17 mouse cellular contexts compared by ENCODE assay signal in the genomic region with DNA sequence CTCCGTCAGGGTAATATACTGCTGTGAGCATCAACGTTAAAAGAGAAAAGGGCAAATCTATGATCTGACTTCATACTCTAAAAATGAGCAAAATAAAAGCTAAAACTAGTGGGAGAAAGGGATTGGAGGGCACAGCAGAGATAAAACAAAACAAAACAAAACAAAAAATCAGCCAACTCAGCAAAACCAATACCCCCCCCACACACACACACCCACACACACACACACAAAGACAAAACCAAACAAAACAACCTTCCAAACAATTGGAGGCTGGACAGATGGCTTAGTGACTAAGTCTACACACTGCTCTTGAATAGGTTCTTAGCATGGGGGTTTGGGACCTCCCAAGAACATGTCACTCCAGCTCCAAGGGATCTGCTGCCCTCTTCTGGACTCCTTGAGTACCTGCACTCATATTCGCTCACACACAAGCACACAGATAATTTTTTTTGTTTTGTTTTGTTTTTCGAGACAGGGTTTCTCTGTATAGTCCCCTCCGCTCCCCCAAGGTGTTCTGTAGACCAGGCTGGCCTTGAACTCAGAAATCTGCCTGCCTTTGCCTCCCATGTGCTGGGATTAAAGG.
A peak's percentile ranks its signal among the peaks of the same experiment; 100 is the strongest.
DNase-seq lines count a peak whose midpoint lies in the region; ATAC-seq and TF ChIP-seq lines count a peak whose summit lies in the region.
"Had no signal": no experiment of that assay in that cellular context is flagged by ENCODE, and none has a peak within 500 bp of the region (broad histone marks: within the 10 kb centered on the region; RNA-seq: fewer than 3 reads in every experiment).

No protein-coding gene starts in this region.

- H3K9ac ChIP-seq in kidney, postnatal 0 days (ENCODE audit: low read depth, low read length), result no peak overlapping the region
- H3K9ac ChIP-seq: limb, embryonic 15.5 days had no signal

- 80% methylated on average over 5 of the region's 5 CpGs for WGBS in kidney, postnatal 0 days

- H3K9me3 ChIP-seq in kidney, postnatal 0 days (replicated peaks; ENCODE audit: low read length), result no peaks in the 10 kb centered on the region
- H3K9me3 ChIP-seq: limb, embryonic 15.5 days had no signal

- DNase-seq in embryo, embryonic 10.5 days (ENCODE audit: low spot score), result peak; percentile 47
- no peak for DNase-seq in embryo, embryonic 9.5 days (ENCODE audit: extremely low spot score)
- DNase-seq in kidney, postnatal 0 days (ENCODE audit: low spot score), result no peak
- DNase-seq in kidney, postnatal 4 days, result no peak
- no peak for DNase-seq in testis, postnatal 10 days (ENCODE audit: low spot score)
- DNase-seq in spleen, postnatal 4 days (ENCODE audit: low spot score in 2 of 2), result no peak
- DNase-seq in B cell, adult 2 months, result no peak
- DNase-seq: cerebellum, adult 11 months; cerebellum, postnatal 25 days; layer of hippocampus, adult 9-11 months; lung, postnatal 14 days; right cerebral cortex, adult 18-20 months; thymus, postnatal 4 days had no signal

- H3K4me1 ChIP-seq in kidney, postnatal 0 days (replicated peaks; ENCODE audit: insufficient read depth, low read length), result no peaks in the 10 kb centered on the region; the same call in 1 of the 2 replicates
- H3K4me1 ChIP-seq in testis, adult 2 months (ENCODE audit: control insufficient read depth, insufficient read depth, low read length), result peaks cover 8% of the 10 kb centered on the region; the same call in 1 of the 2 replicates

- no peak overlapping the region for H3K4me2 ChIP-seq in kidney, postnatal 0 days (ENCODE audit: low read length)
- H3K4me2 ChIP-seq: limb, embryonic 15.5 days had no signal

- ATAC-seq in kidney, postnatal 0 days (replicated peaks; ENCODE audit: low FRiP score, low read depth), result no peak

- no peak for TF ChIP-seq POLR2A in testis, adult 2 months (IDR thresholded peaks at IDR 0.05; ENCODE audit: control insufficient read depth, low read depth, low read length)

- H3K27ac ChIP-seq in kidney, postnatal 0 days, result no peak overlapping the region
- H3K27ac ChIP-seq in testis, adult 2 months (ENCODE audit: control insufficient read depth, insufficient read depth, low read depth, low read length), result no peak overlapping the region
- H3K27ac ChIP-seq: limb, embryonic 15.5 days had no signal

- no peaks in the 10 kb centered on the region for H3K36me3 ChIP-seq in kidney, postnatal 0 days (ENCODE audit: insufficient read depth, low read length)
- no peaks in the 10 kb centered on the region for H3K36me3 ChIP-seq in testis, adult 2 months (ENCODE audit: control insufficient read depth, insufficient read depth, low read length)
- H3K36me3 ChIP-seq: forebrain, embryonic 10.5 days; limb, embryonic 15.5 days had no signal

- H3K27me3 ChIP-seq in kidney, postnatal 0 days (ENCODE audit: insufficient read depth, low read length), result no peaks in the 10 kb centered on the region
- no peaks in the 10 kb centered on the region for H3K27me3 ChIP-seq in testis, adult 2 months (ENCODE audit: control insufficient read depth, insufficient read depth, low read length)
- H3K27me3 ChIP-seq: limb, embryonic 15.5 days had no signal

- peak; percentile 50 for TF ChIP-seq CTCF in kidney, postnatal 0 days (IDR thresholded peaks at IDR 0.05; ENCODE audit: low read depth)
- peak; percentile 4; the same call in 1 of the 2 replicates for TF ChIP-seq CTCF in testis, adult 2 months (IDR thresholded peaks at IDR 0.05; ENCODE audit: control insufficient read depth, insufficient read depth, insufficient replicate concordance, low read depth, low read length)

- H3K4me3 ChIP-seq in kidney, postnatal 0 days (replicated peaks; ENCODE audit: low read depth, low read length), result no peak overlapping the region
- H3K4me3 ChIP-seq in testis, adult 2 months (ENCODE audit: control insufficient read depth, low read depth, low read length), result no peak overlapping the region
- H3K4me3 ChIP-seq: limb, embryonic 15.5 days; myocyte had no signal
